In genomic region chr4:47354304-47354703, GRCm38 (mm10) we compare ENCODE assay signal across 8 mouse cellular contexts. TPM values are rescaled to one million over a fixed set of nuclear protein-coding genes. Genes with fewer than 3 reads are reported as not detected.
A peak's percentile ranks its signal among the peaks of the same experiment; 100 is the strongest.
DNase-seq lines count a peak whose midpoint lies in the region; ATAC-seq and TF ChIP-seq lines count a peak whose summit lies in the region.

No protein-coding gene starts in this region.

- H3K27me3 ChIP-seq in limb, embryonic 10.5 days (ENCODE audit: low read depth, poor library complexity, severe bottlenecking), result no peaks in the 10 kb centered on the region
- no peaks in the 10 kb centered on the region for H3K27me3 ChIP-seq in neural tube, embryonic 12.5 days (replicated peaks)

- H3K4me3 ChIP-seq in left cerebral cortex, adult 2 months, result peak overlapping the region; percentile 73
- H3K4me3 ChIP-seq in embryonic fibroblast, embryonic 13.5 days (ENCODE audit: insufficient read depth, low read length), result peak overlapping the region; percentile 99
- peak overlapping the region; percentile 95 for H3K4me3 ChIP-seq in limb, embryonic 10.5 days
- H3K4me3 ChIP-seq in neural tube, embryonic 12.5 days, result peak overlapping the region; percentile 96

- H3K4me2 ChIP-seq in neural tube, embryonic 12.5 days (replicated peaks), result peak overlapping the region; percentile 93

- peaks cover under 1% of the 10 kb centered on the region; the same call in 1 of the 2 replicates for H3K4me1 ChIP-seq in embryonic fibroblast, embryonic 13.5 days (ENCODE audit: control insufficient read depth, insufficient read depth, low read length)
- peaks cover 23% of the 10 kb centered on the region for H3K4me1 ChIP-seq in limb, embryonic 10.5 days
- peaks cover 12% of the 10 kb centered on the region for H3K4me1 ChIP-seq in neural tube, embryonic 12.5 days

- ATAC-seq in neural tube, embryonic 12.5 days (ENCODE audit: low FRiP score, low read depth), result no peak
- no peak for ATAC-seq in activated CD4-positive, CD25-positive, alpha-beta regulatory T cell, adult 4 months

- intact Hi-C loops in left cerebral cortex, adult 2 months (cut with DNase I), result no loop called here

- 55% methylated on average over 3 of the region's 3 CpGs for WGBS in limb, embryonic 10.5 days
- WGBS in neural tube, embryonic 12.5 days, result 45% methylated on average over 3 of the region's 3 CpGs

- TF ChIP-seq POLR2A in embryonic fibroblast, embryonic 13.5 days (IDR thresholded peaks at IDR 0.05; ENCODE audit: low read depth, low read length), result no peak

- no peak for TF ChIP-seq CTCF in left cerebral cortex, adult 2 months (IDR thresholded peaks at IDR 0.05)
- no peak for TF ChIP-seq CTCF in embryonic fibroblast, embryonic 13.5 days (IDR thresholded peaks at IDR 0.05; ENCODE audit: borderline replicate concordance, insufficient read depth, low read length)

- H3K36me3 ChIP-seq in limb, embryonic 10.5 days, result no peaks in the 10 kb centered on the region
- no peaks in the 10 kb centered on the region for H3K36me3 ChIP-seq in neural tube, embryonic 12.5 days

- DNase-seq in left cerebral cortex, adult 2 months (ENCODE audit: extremely low spot score in 1 of 2, low spot score in 2 of 2), result no peak
- DNase-seq in left cerebral cortex, adult 11 months (ENCODE audit: low spot score), result no peak
- no peak for DNase-seq in limb, embryonic 10.5 days (ENCODE audit: low spot score)
- DNase-seq in c-Kit-positive CD71-positive TER-119-positive erythroid progenitor cells, embryonic 14.5 days (ENCODE audit: low spot score), result no peak
- no peak for DNase-seq in layer of hippocampus, postnatal 25 days (ENCODE audit: extremely low spot score in 1 of 2, low spot score in 1 of 2)

- no peak overlapping the region for H3K27ac ChIP-seq in left cerebral cortex, adult 2 months
- H3K27ac ChIP-seq in embryonic fibroblast, embryonic 13.5 days (ENCODE audit: insufficient read depth, low read length), result no peak overlapping the region
- no peak overlapping the region for H3K27ac ChIP-seq in limb, embryonic 10.5 days
- H3K27ac ChIP-seq in neural tube, embryonic 12.5 days, result no peak overlapping the region

- H3K9ac ChIP-seq in neural tube, embryonic 12.5 days, result peak overlapping the region; percentile 95

- no peaks in the 10 kb centered on the region for H3K9me3 ChIP-seq in limb, embryonic 10.5 days (replicated peaks)
- no peaks in the 10 kb centered on the region for H3K9me3 ChIP-seq in neural tube, embryonic 12.5 days

RNA-seq across cellular contexts. Expression of gene Tgfbr1, which starts 1.3 kb away (rescaled TPM):
- total RNA-seq in left cerebral cortex, adult 2 months (2021), result 10 to 100 TPM; 18.0 to 19.4 TPM
- polyA plus RNA-seq in embryonic fibroblast, embryonic 13.5 days (2011; ENCODE audit: insufficient read length, low read depth, missing spikeins), result 35.6 and 43.8 TPM in 2 replicates
- 77.0 and 93.3 TPM in 2 replicates for polyA plus RNA-seq in limb, embryonic 10.5 days (2016; fragmentation: Nextera tagmentation; extraction: Ambion mirVana)
- 82.8 and 85.4 TPM in 2 replicates for polyA plus RNA-seq in neural tube, embryonic 12.5 days (2016; fragmentation: Nextera tagmentation; extraction: Ambion mirVana)
- 10 to 100 TPM; 35.2 to 38.2 TPM for polyA plus RNA-seq in activated CD4-positive, CD25-positive, alpha-beta regulatory T cell, adult 4 months (2017; shearing (Covaris generic))
- total RNA-seq in layer of hippocampus, postnatal 25 days (2021), result 10 to 100 TPM; 25.2 to 28.4 TPM
